Mouse (Mus musculus) embryonic stem cell, embryonic (primary cell): ENCODE measurements at regions not wholly inside any gene's neighbourhood (a gene's known extent, or its start where the extent isn't known, plus 50 kb on each side); places are given as distances from the start of the nearest gene placed in this dataset.
"Not testable (repeated sequence)": the region's sequence is repeated elsewhere in the genome, so short reads cannot be mapped to it uniquely, and the experiment has no call there.

Source experiments
- CTCF ChIA-PET, 4 experiments: fragments of 300-600 bp in 2 of 4; fragments of 350-600 bp in 2 of 4; sonication (Branson Sonifier 250); formaldehyde crosslinking; loops; one replicate each; lab custom pipeline; 2022; ENCODE audit warnings: inconsistent platforms in 2 of 4; lab: Charles Lee
- POLR2A ChIA-PET, 4 experiments: fragments of 300-600 bp in 2 of 4; fragments of 350-600 bp in 2 of 4; sonication (Branson Sonifier 250); formaldehyde crosslinking; loops; one replicate each; lab custom pipeline; 2022; ENCODE audit warnings: antibody characterized with exemption in 4 of 4, inconsistent platforms in 1 of 4; lab: Charles Lee

GRCm38 (mm10) chrX:63991127-63991526, 160.9 kb downstream of the Gm6760 start:
- ChIA-PET POLR2A (no interaction called here), CTCF (interaction anchor here in 1 of 4 experiments (1.2 kb wide), 1 partner anchor 8 kb away, joined by 3 read pairs; no protein-coding TSS in a partner anchor)

- POLR2A ChIA-PET, CTCF ChIA-PET: not testable (repeated sequence)
These were observed 179.6 kb downstream of the Gm6760 start for GRCm38 (mm10) chrX:63972386-63972785.
